Mouse (Mus musculus) layer of hippocampus, adult 11-12 months (tissue): ENCODE measurements around the gene Prss27.

Experiments
- DNase-seq: peaks from one replicate; pipeline ENCODE4 v3.0.0; 2022; ENCODE audit warnings: low spot score

Gene Prss27

GRCm38 (mm10) chr17:24037844-24038243 is at the start of gene Prss27:
Gene Prss27 (plus strand): TSS chr17:24038144.
- DNase-seq = no peak

- DNase-seq = no peak
These were observed 48.1 kb upstream of the Prss27 start for GRCm38 (mm10) chr17:23989802-23990201.

- no peak for DNase-seq
These were observed 45.0 kb upstream of the Prss27 start for GRCm38 (mm10) chr17:23992789-23993553.

GRCm38 (mm10) chr17:23993559-23994428 is 44.1 kb upstream of the Prss27 start:
- DNase-seq = peak; percentile 96

GRCm38 (mm10) chr17:23994667-23995066 is 43.3 kb upstream of the Prss27 start:
- DNase-seq = no peak

GRCm38 (mm10) chr17:23995421-23995820 is 42.5 kb upstream of the Prss27 start:
- no peak for DNase-seq

- DNase-seq = no peak
These were observed 40.0 kb upstream of the Prss27 start, which contains the start of gene Prss22 for GRCm38 (mm10) chr17:23997901-23998300. Gene Prss22 (minus strand): TSS chr17:23998100.

- no peak for DNase-seq
These were observed 39.6 kb upstream of the Prss27 start for GRCm38 (mm10) chr17:23998383-23998782.

- DNase-seq = peak; percentile 76
These were observed 37.5 kb upstream of the Prss27 start for GRCm38 (mm10) chr17:24000404-24000803.

GRCm38 (mm10) chr17:24004071-24004665 is 33.8 kb upstream of the Prss27 start:
- no peak for DNase-seq

- DNase-seq = no peak
These were observed 32.9 kb upstream of the Prss27 start for GRCm38 (mm10) chr17:24005049-24005448.

- DNase-seq = no peak
These were observed 31.0 kb upstream of the Prss27 start for GRCm38 (mm10) chr17:24006930-24007329.

GRCm38 (mm10) chr17:24007391-24007790 is 30.6 kb upstream of the Prss27 start:
- DNase-seq = no peak

- DNase-seq = no peak
These were observed 29.8 kb upstream of the Prss27 start for GRCm38 (mm10) chr17:24008105-24008504.

- no peak for DNase-seq
These were observed 28.3 kb upstream of the Prss27 start for GRCm38 (mm10) chr17:24009617-24010016.

- DNase-seq = no peak
These were observed 25.0 kb upstream of the Prss27 start for GRCm38 (mm10) chr17:24012921-24013320.

- DNase-seq = no peak
These were observed 23.4 kb upstream of the Prss27 start for GRCm38 (mm10) chr17:24014433-24014965.

- no peak for DNase-seq
These were observed 22.2 kb upstream of the Prss27 start for GRCm38 (mm10) chr17:24015727-24016126.

- DNase-seq = no peak
These were observed 17.2 kb upstream of the Prss27 start for GRCm38 (mm10) chr17:24020696-24021095.

GRCm38 (mm10) chr17:24021375-24022199 is 16.4 kb upstream of the Prss27 start:
- no peak for DNase-seq

- DNase-seq = no peak
These were observed 8.5 kb upstream of the Prss27 start for GRCm38 (mm10) chr17:24029477-24029876.
